Mouse (Mus musculus) embryonic fibroblast, embryonic 13.5 days (primary cell): ENCODE measurements around the gene Pacs2. TPM values are rescaled to one million over a fixed set of nuclear protein-coding genes. Genes with fewer than 3 reads are reported as not detected.
A peak's percentile ranks its signal among the peaks of the same experiment; 100 is the strongest.

Source experiments
- H3K27ac ChIP-seq: 2 replicates; pipeline ENCODE4 v1.5.1; 2012; ENCODE audit warnings: low read length, control low read depth, inconsistent platforms; ENCODE audit not compliant: insufficient read depth
- H3K4me1 ChIP-seq: 2 replicates; pipeline ENCODE4 v1.6.1; 2011; ENCODE audit warnings: low read length; ENCODE audit not compliant: control insufficient read depth, insufficient read depth
- H3K4me3 ChIP-seq: 2 replicates; pipeline ENCODE4 v1.5.1; 2011; ENCODE audit warnings: mild to moderate bottlenecking, control low read depth, low read length; ENCODE audit not compliant: insufficient read depth
- CTCF ChIP-seq: IDR thresholded peaks from 2 replicates; pipeline ENCODE4 v1.5.1; 2011; ENCODE audit warnings: mild to moderate bottlenecking, control low read depth, low read length, moderate library complexity, borderline replicate concordance; ENCODE audit not compliant: insufficient read depth
- POLR2A ChIP-seq: IDR thresholded peaks from 2 replicates; pipeline ENCODE4 v1.6.1; 2011; ENCODE audit warnings: low read depth, mild to moderate bottlenecking, control low read depth, low read length, moderate library complexity
- polyA plus RNA-seq: library from polyadenylated mRNA; stranded (reverse); fragments of >200 nt; gene quantifications from 2 replicates; pipeline ENCODE4 v1.2.4, GENCODE M21; 2011; ENCODE audit warnings: low read depth; ENCODE audit not compliant: missing spikeins, insufficient read length

Gene Pacs2
- polyA plus RNA-seq, 1 experiment: 44.5 TPM

DNA sequence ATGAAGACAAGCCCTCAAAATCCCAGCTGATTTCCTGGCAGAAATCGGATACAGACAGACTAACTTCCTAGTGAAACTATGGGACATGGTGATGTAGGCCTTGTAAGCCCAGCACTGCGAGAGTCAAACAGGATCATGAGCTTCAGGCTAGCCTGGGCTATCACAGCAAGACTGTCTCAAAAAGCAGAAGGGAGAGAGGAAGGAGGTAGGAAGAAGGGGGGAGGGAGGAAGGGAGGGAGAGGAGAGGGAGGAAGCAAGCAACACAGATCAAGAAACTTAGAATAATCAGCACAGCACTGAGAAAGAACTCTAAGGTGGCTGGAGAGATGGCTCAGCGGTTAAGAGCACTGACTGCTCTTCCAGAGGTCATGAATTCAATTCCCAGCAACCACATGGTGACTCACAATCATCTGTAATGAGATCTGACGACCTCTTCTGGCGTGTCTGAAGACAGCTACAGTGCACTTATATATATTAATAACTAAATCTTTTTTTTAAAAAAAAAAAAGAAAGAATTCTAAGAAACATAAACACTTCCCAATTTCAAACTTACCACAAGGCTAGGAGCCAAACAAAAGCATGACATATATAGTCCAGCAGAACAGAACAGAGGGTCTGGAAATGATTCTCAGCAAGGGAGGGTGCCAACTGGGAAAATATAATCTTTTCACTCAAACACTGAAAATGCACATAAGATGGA lies 23.5 kb upstream of the Pacs2 start:
- Histone ChIP-seq H3K27ac (peak overlapping the region; percentile 35; the same call in 1 of the 2 replicates), H3K4me1 (peaks cover 9% of the 10 kb centered on the region), H3K4me3 (no peak overlapping the region)
- TF ChIP-seq CTCF: no peak
- no peak for TF ChIP-seq POLR2A

DNA sequence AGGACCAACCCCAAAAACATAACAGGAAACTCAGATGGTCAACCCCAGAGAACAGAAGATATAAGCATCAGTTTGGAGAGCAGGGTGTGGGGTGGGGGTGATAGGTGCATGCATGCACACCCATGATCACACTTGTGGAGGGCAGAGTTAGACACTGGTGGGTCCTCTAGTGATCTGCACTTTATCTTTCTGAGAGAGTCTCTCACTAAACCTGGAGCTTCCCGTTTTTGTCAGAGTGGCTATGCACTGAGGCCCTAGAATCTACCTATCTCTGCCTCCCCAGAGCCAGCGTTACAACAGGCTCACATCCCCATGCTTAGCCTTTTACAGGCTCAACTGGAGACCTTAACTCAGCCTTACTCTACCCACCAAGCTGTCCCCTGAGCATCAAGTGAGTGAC lies 22.9 kb upstream of the Pacs2 start:
- TF ChIP-seq CTCF (no peak), POLR2A (no peak)
- Histone ChIP-seq H3K27ac (no peak overlapping the region), H3K4me1 (peaks cover 9% of the 10 kb centered on the region), H3K4me3 (no peak overlapping the region)

DNA sequence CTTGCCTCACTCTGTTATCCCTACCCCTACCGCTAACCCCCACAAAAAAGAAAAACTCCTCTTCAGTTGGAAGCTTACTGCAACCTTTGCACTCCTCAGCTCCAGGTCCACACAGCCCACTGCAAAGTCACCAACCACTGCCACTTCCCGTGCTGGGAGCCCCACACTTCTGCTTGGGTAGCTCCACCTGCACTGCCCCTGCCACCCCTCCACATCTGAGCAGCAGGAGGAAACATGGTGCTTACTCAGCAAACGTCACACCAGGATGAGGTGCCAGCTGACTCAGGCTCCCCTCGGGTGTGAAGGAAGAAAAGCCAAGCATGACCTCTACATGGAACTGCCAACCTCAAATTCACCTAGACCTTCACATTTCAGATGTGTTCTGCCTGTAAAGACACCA lies 20.2 kb upstream of the Pacs2 start:
- TF ChIP-seq POLR2A: no peak
- no peak for TF ChIP-seq CTCF
- Histone ChIP-seq H3K4me1 (peaks cover 14% of the 10 kb centered on the region), H3K4me3 (no peak overlapping the region), H3K27ac (no peak overlapping the region)

DNA sequence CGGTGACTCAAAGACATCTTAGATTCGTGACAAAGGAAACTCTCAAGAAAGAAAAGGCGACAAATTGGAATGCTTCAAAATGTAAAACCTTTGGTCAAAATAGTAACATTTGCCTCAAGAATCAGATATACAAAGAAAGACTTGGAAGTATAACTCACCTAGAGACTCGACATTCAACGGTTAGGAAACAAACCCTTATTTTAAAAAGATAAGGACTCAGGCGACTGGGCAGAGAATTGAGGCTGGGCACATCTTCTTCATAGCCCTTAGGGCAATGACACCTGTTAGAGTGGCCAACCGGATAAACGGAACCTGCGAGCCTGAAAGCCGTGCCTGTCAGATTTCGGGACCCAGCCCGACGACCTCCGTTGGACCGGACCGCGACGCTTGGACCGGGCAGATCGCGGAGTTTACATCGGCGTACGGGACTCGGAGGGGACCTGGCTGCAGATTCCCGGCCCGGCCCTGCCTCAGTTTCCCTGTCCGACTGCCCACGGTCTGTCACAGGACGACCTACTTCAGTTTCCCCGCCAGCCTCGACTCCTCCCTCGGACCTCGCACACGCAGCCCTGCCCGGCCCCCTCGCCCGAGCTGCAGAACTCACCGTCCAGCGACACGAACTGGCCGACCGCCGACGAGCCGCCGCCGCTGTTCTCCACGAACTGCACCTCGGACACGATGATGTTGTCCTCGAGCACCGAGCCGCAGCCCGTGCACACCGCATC lies 14.6 kb upstream of the Pacs2 start:
- Histone ChIP-seq H3K4me3 (peak overlapping the region; percentile 92), H3K4me1 (0 out of 2 replicates have a peak, but pooled peaks cover 6% of the 10 kb centered on the region), H3K27ac (peak overlapping the region; percentile 97)
- no peak for TF ChIP-seq POLR2A
- no peak for TF ChIP-seq CTCF

DNA sequence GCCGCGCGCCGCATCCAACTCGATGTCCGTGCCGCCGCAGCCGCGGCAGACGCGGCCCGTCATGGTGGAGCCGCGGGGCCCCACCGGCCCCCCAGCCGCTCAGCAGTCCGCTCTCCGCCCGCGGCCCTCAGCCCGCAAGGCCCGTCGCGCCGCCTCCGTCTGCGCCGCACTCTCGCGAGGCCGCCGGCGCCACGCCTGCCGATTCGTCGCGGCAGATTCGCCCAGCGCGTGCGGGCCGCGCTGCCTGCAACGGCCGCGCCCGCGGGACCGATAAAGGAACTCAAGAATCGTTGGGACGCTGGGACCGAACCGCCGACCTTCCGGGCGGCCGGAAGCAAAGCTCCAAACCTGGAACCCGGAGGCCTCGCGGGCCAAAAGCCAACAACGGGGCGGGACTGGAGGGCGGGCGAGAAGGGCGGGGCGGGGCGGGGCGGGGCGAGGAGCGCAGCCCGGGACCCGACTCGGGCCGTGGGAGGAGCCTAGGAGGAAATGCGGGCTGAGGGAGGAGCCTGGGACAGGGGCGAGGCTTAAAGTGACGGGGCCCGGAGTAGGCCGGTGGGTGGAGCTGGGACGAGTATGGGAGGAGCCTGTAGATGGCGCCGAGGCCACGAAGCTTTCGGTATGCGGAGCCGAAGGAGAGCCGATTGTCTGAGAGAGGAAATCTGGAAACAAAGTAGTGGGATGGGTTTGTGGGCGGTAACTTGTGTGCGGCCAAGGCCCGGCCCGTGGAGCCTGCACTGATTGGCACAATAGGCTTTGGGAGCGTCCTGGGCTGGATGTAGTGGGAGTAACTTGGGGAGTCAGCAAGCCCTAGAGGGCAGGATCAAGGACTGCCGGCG lies 13.8 kb upstream of the Pacs2 start, which contains the start of gene Brf1:
Gene Brf1 (minus strand): TSS at position 411 of the 839 bp plus-strand sequence.
- peak; percentile 64; the same call in 1 of the 2 replicates for TF ChIP-seq POLR2A
- TF ChIP-seq CTCF: no peak
- Histone ChIP-seq H3K4me3 (peak within 1 kb of the TSS; percentile 92), H3K4me1 (0 out of 2 replicates have a peak, but pooled peaks cover 6% of the 10 kb centered on the region), H3K27ac (peak within 1 kb of the TSS; percentile 97)

DNA sequence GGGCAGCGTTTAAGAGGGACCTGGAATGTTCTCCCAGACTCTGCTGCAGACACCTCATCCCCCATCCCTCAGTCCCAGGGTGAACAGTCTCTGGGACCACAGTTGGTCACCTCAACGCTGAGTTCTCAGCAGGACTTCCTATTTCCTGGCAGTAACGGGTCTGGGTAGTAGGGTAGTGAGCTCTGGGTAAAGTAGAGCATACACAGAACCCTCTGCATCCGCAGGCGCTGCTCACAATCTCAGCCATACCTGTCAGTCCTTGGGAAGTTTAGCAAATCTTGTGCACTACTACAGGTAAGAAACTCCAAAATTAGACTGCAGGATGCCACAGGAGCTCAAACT lies 13.2 kb upstream of the Pacs2 start:
- H3K4me1 ChIP-seq: 0 out of 2 replicates have a peak, but pooled peaks cover 6% of the 10 kb centered on the region
- H3K27ac ChIP-seq: peak overlapping the region; percentile 35
- peak overlapping the region; percentile 22 for H3K4me3 ChIP-seq
- TF ChIP-seq CTCF (no peak), POLR2A (peak; percentile 90)

DNA sequence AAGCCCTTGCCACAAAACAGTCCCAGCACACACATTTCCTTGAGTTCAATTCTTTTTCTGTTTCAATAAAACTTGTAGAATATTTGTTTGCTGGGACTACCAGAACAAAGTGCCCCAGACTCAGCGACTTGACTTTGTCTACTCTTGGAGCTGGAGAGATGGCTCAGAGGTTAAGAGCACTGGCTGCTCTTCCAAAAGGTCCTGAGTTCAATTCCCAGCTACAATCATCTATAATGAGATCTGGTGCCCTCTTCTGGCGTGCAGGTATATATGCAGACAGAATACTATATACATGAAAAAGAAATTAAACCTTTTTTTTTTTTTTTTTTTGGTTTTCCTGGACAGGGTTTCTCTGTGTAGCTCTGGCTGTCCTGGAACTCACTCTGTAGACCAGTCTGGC lies 11.6 kb upstream of the Pacs2 start:
- H3K4me3 ChIP-seq: no peak overlapping the region
- H3K4me1 ChIP-seq: 0 out of 2 replicates have a peak, but pooled peaks cover 6% of the 10 kb centered on the region
- no peak overlapping the region for H3K27ac ChIP-seq
- TF ChIP-seq CTCF: no peak
- no peak for TF ChIP-seq POLR2A

DNA sequence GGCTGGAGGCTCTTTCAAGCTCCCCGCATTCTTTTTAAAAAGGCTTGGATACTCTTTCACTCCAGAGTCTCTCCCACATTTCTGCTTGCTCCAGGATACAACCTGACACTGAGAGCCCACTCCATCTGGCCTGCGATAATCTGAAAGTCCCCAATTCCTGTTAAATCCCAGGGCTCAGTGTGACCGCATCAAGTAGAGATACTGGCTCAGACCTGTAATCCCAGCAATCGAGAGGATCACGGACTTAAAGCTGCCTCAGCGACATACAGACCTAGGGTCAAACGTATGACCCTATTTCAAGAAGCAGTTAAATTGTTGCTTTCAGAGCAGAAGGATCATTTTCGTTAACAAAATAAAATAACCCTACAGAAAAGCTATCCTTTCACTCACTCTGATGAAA lies 10.3 kb upstream of the Pacs2 start:
- no peak for TF ChIP-seq CTCF
- no peak for TF ChIP-seq POLR2A
- Histone ChIP-seq H3K27ac (no peak overlapping the region), H3K4me1 (0 out of 2 replicates have a peak, but pooled peaks cover 3% of the 10 kb centered on the region), H3K4me3 (no peak overlapping the region)

DNA sequence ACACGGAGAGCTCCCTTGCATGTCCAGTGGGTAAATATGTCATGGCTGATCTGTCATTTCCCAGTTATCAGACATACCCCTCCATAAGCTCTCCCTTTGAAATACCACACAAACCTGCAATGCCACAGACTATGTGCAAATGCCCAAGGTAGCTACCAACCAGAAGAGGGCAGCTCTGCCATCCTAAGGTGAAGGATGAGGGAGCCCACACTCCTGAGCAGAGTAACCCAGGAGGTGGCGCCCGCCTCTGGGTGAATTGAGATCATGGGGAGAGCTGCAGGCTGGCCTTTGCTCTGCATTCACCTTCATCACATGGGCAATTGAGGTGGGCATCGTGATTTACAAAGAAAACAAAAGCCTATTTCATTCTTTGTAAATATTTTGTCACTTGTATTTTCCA lies 9.3 kb upstream of the Pacs2 start:
- no peaks in the 10 kb centered on the region for H3K4me1 ChIP-seq
- no peak overlapping the region for H3K4me3 ChIP-seq
- TF ChIP-seq POLR2A: no peak
- peak; percentile 60; the same call in 1 of the 2 replicates for TF ChIP-seq CTCF
- H3K27ac ChIP-seq: no peak overlapping the region
